ENCODE assay signal across 26 mouse cellular contexts in the genomic region with DNA sequence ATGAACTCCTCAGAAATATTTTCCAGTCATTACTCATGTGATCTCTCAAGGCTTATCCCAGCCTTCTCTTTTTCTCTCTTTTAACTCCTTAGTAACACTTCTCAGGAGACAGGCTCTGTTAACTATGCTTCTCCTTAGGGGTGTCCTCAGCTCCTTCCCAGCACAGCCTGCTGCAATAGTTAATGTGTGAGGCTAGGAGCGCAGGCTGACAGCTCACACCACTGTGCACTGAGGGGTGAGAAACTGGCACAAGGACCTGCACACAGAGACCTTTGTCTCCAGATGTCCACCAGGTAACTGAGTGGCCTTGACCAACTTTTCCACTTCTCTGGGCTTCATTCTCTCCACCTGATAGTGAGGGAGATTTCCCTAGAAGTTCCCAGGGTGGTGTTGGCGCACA.
"Had no signal": no experiment of that assay in that cellular context is flagged by ENCODE, and none has a peak within 500 bp of the region (broad histone marks: within the 10 kb centered on the region; RNA-seq: fewer than 3 reads in every experiment).

No protein-coding gene starts in this region.

- DNase-seq: gastrocnemius, postnatal 14 days; gastrocnemius, postnatal 36 days; heart, adult 11 months; heart, adult 2 months; heart, postnatal 4 days; kidney, adult 11 months; kidney, adult 2 months; kidney, adult 9 months; kidney, postnatal 14 days; kidney, postnatal 36 days; layer of hippocampus, adult 9-11 months; layer of hippocampus, postnatal 36 days; left cerebral cortex, postnatal 4 days; liver, embryonic 13.5 days had no signal

- ATAC-seq: hindbrain, embryonic 16.5 days; inflammation-experienced regulatory T-cells, adult 6 months had no signal

- H3K4me3 ChIP-seq: heart, adult 2 months; heart, embryonic 13.5 days; heart, embryonic 15.5 days; hindbrain, embryonic 10.5 days; hindbrain, embryonic 12.5 days; kidney, embryonic 15.5 days; limb, embryonic 13.5 days; limb, embryonic 15.5 days; liver, embryonic 13.5 days had no signal

- H3K9ac ChIP-seq: heart, embryonic 13.5 days; heart, embryonic 15.5 days; hindbrain, embryonic 12.5 days; hindbrain, embryonic 14.5 days; kidney, embryonic 15.5 days; limb, embryonic 13.5 days; limb, embryonic 15.5 days; liver, embryonic 13.5 days had no signal

- H3K4me1 ChIP-seq: limb, embryonic 15.5 days had no signal

- H3K9me3 ChIP-seq: heart, embryonic 13.5 days; heart, embryonic 15.5 days; hindbrain, embryonic 10.5 days; hindbrain, embryonic 12.5 days; kidney, embryonic 15.5 days; limb, embryonic 13.5 days; limb, embryonic 15.5 days; liver, embryonic 13.5 days had no signal

- H3K27me3 ChIP-seq: heart, embryonic 15.5 days; hindbrain, embryonic 12.5 days; kidney, embryonic 15.5 days; limb, embryonic 13.5 days; limb, embryonic 15.5 days; liver, embryonic 13.5 days had no signal

- H3K36me3 ChIP-seq: heart, embryonic 13.5 days; heart, embryonic 15.5 days; hindbrain, embryonic 10.5 days; hindbrain, embryonic 12.5 days; kidney, embryonic 15.5 days; limb, embryonic 13.5 days; limb, embryonic 15.5 days; liver, embryonic 13.5 days had no signal

- H3K27ac ChIP-seq: heart, adult 2 months; heart, embryonic 13.5 days; heart, embryonic 15.5 days; hindbrain, embryonic 10.5 days; hindbrain, embryonic 12.5 days; hindbrain, embryonic 14.5 days; kidney, embryonic 15.5 days; kidney, postnatal 0 days; limb, embryonic 13.5 days; limb, embryonic 15.5 days; liver, embryonic 13.5 days had no signal

- H3K4me2 ChIP-seq: heart, embryonic 11.5 days; heart, embryonic 13.5 days; heart, embryonic 15.5 days; hindbrain, embryonic 12.5 days; hindbrain, embryonic 14.5 days; kidney, embryonic 15.5 days; limb, embryonic 13.5 days; limb, embryonic 15.5 days; liver, embryonic 13.5 days had no signal
